Mouse (Mus musculus): ENCODE data around the gene Elavl4. TPM values are rescaled to one million over a fixed set of nuclear protein-coding genes. Genes with fewer than 3 reads are reported as not detected.

Gene Elavl4
- 10 to 100 TPM; 59.1 to 73.6 TPM for total RNA-seq (2021)

GRCm38 (mm10) chr4:110351178-110352000 lies at the start of gene Elavl4:
Elavl4 (minus strand) TSS chr4:110351909.
- DNase-seq (ENCODE audit: extremely low spot score in 1 of 2, low spot score in 1 of 2): peak; percentile 81 to 89

DNA sequence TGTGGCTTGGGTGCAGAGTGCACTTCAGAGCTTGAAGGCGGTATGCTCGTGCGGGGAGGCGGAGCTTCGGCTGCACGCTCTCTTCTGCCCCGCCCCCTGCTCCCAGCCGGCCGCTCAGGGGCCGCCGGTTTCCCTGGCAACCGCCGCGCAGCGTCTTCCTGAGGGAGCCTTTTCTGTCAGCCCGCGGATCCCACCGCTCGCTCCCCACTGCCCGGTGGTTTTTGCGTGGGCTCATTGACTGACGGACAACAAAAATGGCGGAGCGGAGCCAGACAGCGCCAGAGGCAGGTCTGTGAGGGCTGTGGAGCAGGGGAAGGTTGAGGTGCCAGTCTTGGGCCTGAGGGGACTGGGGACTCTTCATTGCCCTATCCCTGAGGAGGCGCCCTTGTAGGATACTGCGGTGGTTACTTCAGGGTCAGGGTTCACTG lies 45.9 kb upstream of the Elavl4 start, which contains the start of gene Agbl4:
Gene Agbl4, plus strand, starts transcription at position 44 of the 428 bp plus-strand sequence.
- DNase-seq (ENCODE audit: extremely low spot score in 1 of 2, low spot score in 1 of 2): peak; percentile 58 to 61

- DNase-seq (ENCODE audit: extremely low spot score in 1 of 2, low spot score in 1 of 2): no peak
Measured at GRCm38 (mm10) chr4:110396221-110396620, 44.5 kb upstream of the Elavl4 start.

DNA sequence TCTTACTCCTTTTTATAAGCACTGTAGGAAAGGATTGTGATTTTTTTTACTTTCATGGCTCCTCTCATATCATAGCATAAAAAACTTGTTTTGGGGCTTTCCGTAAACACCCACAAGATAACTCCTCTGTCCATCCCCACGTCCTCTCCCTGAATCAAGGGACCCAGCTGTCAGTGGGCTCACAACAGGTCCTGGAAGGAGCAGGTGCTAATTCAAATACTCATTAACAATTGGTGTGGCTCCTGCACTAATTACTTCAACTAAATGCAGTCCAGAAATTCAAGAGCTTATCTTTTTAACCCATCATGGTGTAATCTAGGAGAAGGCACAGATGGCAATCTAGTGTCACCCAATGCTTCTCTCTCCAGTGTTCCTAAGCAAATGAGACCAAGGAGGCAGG lies 8.9 kb upstream of the Elavl4 start:
- DNase-seq (ENCODE audit: extremely low spot score in 1 of 2, low spot score in 1 of 2): no peak

GRCm38 (mm10) chr4:110352001-110352369 lies 276 bp upstream of the Elavl4 start:
- DNase-seq (ENCODE audit: extremely low spot score in 1 of 2, low spot score in 1 of 2): no peak

GRCm38 (mm10) chr4:110350856-110351177 lies 892 bp downstream of the Elavl4 start:
- DNase-seq (ENCODE audit: extremely low spot score in 1 of 2, low spot score in 1 of 2): peak in 1 of 2 experiments; percentile 6

DNA sequence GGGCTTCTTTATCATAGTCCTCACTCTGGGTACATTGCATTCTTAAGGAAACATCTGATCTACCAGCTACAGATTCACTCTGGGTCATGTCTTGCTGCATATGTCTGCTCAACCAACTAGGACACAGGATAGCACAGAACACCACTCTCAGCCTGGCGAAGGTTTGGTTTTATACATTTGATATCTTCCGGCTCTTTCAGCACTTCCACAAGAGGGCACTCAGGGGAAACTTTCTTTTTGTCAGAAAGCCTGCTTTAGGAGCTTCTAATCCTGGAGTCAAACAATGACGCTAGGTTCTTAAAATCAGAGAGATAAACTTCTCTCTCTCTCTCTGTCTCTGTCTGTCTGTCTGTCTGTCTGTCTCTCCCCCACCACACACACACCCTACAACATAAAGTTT lies 27.8 kb downstream of the Elavl4 start:
- DNase-seq (ENCODE audit: extremely low spot score in 1 of 2, low spot score in 1 of 2): peak in 1 of 2 experiments; percentile 9

DNA sequence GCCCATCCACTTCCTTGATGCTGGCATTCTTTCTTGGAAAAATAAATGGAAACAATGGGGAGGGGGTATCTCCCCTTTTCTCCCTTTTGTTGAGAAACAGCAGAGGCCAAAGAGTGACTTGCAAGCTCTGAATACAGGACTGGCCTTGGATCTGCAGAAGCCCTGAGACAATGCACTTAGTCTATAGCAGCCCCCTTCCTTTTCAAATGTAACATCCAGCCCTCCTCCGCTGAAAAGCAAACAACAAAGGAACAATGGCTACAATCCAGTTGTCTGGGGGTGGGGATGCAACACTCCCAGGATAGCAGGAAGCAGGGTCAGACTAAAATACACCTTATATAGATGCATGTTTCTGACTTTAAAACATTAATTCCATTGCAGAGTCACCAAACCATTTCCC lies 39.6 kb downstream of the Elavl4 start:
- DNase-seq (ENCODE audit: extremely low spot score in 1 of 2, low spot score in 1 of 2): no peak

DNA sequence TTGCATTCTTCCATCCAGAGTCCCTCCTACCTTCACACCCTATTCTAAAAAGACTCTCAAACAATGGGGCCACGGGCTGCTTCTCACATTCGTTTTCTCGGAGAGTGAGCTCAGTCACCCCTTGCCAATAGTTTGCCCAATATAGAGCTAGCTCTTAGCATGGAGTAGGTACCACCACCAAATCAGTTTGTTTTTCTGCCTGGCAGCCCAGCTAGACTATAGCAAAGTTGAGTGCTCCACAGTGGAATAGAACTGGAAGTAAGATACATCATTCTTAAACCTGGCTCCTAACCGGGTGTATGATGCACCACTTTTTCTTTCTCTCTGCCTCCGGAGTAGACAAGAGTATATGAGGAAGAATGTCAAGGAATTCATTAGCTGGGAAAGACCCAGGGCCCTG lies 44.7 kb downstream of the Elavl4 start:
- DNase-seq (ENCODE audit: extremely low spot score in 1 of 2, low spot score in 1 of 2): no peak

GRCm38 (mm10) chr4:110306559-110306958 lies 45.1 kb downstream of the Elavl4 start:
- DNase-seq (ENCODE audit: extremely low spot score in 1 of 2, low spot score in 1 of 2): no peak

DNA sequence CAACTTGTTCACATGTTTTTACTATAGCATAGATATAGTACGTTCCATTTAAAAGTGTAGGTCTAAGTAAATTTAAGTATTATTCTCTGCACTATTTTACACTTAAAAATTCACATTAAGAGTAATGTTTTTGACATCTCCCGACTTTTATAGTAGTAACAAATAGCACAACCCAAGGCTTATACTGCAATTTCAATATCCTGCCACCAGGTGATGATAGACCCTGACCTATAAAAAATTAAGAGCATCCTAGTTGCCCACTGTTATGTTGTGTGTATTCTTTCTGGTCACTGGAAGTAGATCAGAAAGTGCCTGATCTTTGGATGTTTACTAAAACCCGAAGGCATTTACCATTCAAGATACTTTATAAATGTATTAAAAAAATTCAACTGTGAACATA lies 55.9 kb downstream of the Elavl4 start:
- DNase-seq (ENCODE audit: extremely low spot score in 1 of 2, low spot score in 1 of 2): no peak

DNA sequence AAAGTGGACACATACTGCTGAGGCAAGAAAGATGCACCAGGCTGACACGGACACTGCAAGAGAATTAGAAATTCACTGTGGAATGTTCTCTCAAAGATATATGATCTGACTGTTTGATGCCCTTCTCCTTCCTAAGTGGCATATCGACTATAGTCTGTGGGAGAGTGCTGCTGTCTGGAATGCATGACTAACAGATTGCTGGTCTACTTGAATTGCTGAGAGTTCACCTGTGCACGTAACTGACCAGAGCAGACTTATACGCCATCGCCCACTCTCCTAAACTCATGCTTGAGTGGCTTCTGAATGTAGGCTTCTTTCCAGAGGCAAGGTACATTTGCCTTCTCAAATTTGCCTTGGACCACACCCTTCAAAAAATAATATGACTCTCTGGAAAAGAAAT lies 58.5 kb downstream of the Elavl4 start:
- DNase-seq (ENCODE audit: extremely low spot score in 1 of 2, low spot score in 1 of 2): no peak

DNA sequence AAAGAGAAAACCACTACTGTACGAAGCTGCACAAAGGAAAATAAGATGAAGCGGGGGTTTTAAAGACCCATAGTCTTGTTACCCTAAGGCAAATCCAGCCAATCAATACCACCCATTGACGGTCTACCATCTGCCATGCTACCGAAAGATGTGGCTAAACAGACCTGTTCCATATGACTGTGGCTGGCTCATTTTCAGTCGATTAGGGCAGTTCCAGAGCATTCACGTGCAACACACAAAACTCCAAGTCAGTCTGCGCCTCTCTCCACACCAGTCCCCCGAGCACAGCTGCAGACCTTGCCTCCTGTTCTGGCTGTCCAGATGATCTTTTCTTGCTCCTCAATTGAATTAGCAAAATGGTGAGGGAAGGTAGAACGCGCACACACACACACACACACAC lies 59.2 kb downstream of the Elavl4 start:
- no peak for DNase-seq (ENCODE audit: extremely low spot score in 1 of 2, low spot score in 1 of 2)

DNA sequence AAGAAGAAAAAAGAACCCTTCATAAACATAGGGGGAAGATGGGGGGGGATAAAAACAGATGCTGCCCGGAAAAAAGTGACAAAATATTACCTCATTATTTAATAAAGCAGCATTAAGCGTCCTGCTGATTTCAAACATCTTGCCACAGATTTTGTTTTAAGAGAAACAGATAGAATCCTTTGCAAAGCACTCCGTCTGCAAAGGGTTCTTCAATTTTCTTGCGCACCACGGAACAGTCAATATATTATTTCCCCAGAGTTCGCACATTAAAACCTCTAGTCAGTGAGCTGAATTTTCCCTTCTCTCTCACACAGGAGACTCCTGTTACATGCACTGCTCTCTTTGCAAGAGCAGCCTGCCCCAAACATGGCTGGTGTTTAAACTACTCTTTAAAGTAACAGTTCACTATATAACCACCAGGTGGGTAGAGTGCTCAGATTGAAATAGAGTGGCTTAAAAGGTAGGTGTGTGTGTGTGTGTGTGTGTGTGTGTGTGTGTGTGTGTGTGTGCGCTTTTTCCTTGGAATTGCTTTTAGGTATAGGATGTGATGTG lies 61.1 kb downstream of the Elavl4 start:
- no peak for DNase-seq (ENCODE audit: extremely low spot score in 1 of 2, low spot score in 1 of 2)

GRCm38 (mm10) chr4:110290056-110290455 lies 61.7 kb downstream of the Elavl4 start:
- DNase-seq (ENCODE audit: extremely low spot score in 1 of 2, low spot score in 1 of 2): peak in 1 of 2 experiments; percentile 24

DNA sequence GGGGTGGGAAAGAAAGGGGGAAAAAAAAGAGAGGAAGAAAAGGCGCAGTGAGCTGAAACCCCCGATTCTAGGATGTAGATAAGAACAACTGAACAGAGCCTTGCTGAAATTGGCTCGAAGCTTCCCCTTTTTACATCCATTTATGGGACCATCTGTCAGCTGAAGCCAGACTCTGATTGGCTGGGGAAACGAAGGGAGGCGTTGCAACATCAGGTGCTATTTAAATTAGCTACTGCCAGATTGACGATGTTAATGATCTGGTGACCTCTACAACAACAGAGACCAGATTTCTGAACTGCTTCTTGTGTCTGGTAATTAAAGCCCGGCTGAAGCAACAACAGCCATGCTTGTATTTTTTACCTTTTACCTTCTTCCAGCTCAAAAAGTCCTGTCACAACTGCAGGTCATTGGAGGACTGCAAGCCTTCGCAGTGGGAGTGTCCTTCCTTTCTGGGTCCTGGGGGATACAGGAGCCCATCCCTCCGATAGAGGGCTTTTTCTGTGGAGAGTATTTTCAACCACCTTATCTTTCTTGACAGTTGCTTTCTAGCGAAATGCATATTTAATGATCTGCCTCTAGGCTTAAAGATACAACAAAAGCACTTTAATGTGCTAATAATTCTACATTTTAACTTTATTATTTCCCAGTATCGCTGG lies 64.2 kb downstream of the Elavl4 start:
- DNase-seq (ENCODE audit: extremely low spot score in 1 of 2, low spot score in 1 of 2): peak in 1 of 2 experiments; percentile 46

GRCm38 (mm10) chr4:110286841-110287240 lies 64.9 kb downstream of the Elavl4 start:
- no peak for DNase-seq (ENCODE audit: extremely low spot score in 1 of 2, low spot score in 1 of 2)

- peak in 1 of 2 experiments; percentile 31 for DNase-seq (ENCODE audit: extremely low spot score in 1 of 2, low spot score in 1 of 2)
Measured at GRCm38 (mm10) chr4:110286371-110286781, 65.3 kb downstream of the Elavl4 start.

- DNase-seq (ENCODE audit: extremely low spot score in 1 of 2, low spot score in 1 of 2): no peak
Measured at GRCm38 (mm10) chr4:110285346-110286330, 66.1 kb downstream of the Elavl4 start.

DNA sequence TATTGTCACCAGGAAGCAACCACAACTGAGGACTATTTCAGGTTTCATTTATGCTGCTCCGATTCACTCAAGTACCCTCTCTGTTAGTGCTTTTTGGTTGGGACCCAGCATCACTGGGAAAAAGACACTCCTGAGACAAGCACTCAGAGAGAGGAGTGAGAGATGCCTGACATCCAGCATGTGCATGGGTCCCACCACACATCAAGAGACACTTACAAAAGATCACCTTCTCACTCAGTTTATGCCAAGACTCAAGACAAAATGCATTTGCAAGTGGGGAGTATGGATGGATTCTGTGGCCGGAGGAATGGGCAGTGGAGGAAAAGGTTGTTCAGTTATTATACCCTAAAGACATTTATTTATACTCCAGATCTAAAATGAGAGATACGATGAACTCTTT lies 67.3 kb downstream of the Elavl4 start:
- no peak for DNase-seq (ENCODE audit: extremely low spot score in 1 of 2, low spot score in 1 of 2)
